Mouse (Mus musculus): ENCODE data around the gene Fgb.

DNA sequence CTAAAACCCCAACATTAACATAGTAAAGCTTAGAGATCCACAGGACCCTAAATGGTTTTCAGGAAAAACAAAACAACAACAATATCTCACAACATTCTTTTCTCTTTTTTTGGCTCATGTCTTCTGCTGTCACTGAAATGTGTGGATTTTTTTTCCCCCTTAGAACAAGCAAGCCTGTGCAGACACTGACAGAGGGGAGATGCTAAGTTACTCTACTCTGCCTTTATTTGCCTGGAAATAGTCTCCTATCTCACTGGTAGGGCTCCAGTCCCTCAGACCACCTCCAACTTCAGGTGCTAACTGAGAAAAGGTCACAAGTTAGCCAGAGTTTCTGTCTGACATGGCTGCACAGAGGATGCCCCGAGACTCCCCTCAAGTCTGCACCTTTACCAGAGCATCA lies 49.5 kb upstream of the Fgb start:
- TF ChIP-seq CTCF (IDR thresholded peaks at IDR 0.05; ENCODE audit: low read depth, low read length) (no peak), GATA2 (IDR thresholded peaks at IDR 0.05; ENCODE audit: borderline replicate concordance, low read depth, low read length) (no peak)

Measured in G1E (cell line).